Mouse (Mus musculus): Measurements from ENCODE around the gene Iars2. TPM values are rescaled to one million over a fixed set of nuclear protein-coding genes. Genes with fewer than 3 reads are reported as not detected.

Iars2 gene
- polyA plus RNA-seq, 1 experiment from 2014 or later, result 27.3 TPM

DNA sequence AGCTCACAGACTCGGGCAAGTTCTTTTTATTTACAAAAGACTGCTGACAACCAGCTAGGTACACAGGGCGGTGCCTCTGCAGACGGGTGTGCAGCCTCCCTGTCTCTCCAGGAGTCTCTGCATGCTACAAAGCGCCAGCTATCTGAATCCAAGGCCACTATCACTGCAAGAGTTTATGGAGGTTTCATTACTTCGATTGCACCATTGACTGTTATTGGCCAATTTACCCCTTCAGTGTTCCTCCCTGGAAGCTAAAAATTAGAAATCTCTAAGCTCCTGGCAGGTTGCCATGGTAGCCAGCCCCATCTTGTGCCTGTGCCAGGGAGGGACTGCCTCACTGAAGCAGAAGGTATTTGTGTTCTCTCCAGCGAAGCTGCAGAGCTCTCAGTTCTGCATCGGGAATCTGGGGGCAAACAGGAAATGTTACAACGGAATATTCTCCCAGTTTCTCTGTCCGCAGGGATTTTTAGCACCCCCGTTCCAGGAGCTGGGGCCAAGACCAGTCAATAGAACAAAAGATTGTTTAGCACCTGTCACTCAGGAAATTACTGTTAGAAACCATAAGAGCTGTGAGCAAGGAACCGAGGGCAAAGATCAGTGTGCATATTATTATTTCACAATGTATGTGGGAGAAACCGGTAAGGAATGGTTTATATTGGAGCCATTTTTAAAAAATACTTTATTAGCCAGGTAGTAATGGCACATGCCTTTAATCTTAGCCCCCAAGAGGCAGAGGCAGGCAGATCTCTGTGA is 75.9 kb downstream of the Iars2 start:
- H3K4me1 ChIP-seq (replicated peaks; ENCODE audit: control insufficient read depth, insufficient read depth, low read length), result peaks cover 15% of the 10 kb centered on the region
- H3K36me3 ChIP-seq (ENCODE audit: control insufficient read depth, insufficient read depth, low read length), result peaks cover 15% of the 10 kb centered on the region
- H3K27ac ChIP-seq (ENCODE audit: low read length), result no peak overlapping the region
- H3K4me2 ChIP-seq (ENCODE audit: low read depth, low read length), result no peak overlapping the region
- no peaks in the 10 kb centered on the region for H3K27me3 ChIP-seq (ENCODE audit: control insufficient read depth, insufficient read depth, low read depth, low read length)
- WGBS, result 46% methylated on average over 12 of the region's 12 CpGs
- H3K9ac ChIP-seq (ENCODE audit: low read length), result no peak overlapping the region
- H3K4me3 ChIP-seq (ENCODE audit: low read length), result no peak overlapping the region
- no peaks in the 10 kb centered on the region for H3K9me3 ChIP-seq (ENCODE audit: control insufficient read depth, low read length)
- ATAC-seq (ENCODE audit: low read depth), result peak; percentile 45; the same call in 1 of the 2 replicates

GRCm38 (mm10) chr1:185252351-185252750 is 76.8 kb downstream of the Iars2 start:
- Histone ChIP-seq H3K27ac (ENCODE audit: low read length) (no peak overlapping the region), H3K27me3 (ENCODE audit: control insufficient read depth, insufficient read depth, low read depth, low read length) (no peaks in the 10 kb centered on the region), H3K4me1 (replicated peaks; ENCODE audit: control insufficient read depth, insufficient read depth, low read length) (peaks cover 15% of the 10 kb centered on the region), H3K4me2 (ENCODE audit: low read depth, low read length) (no peak overlapping the region), H3K9me3 (ENCODE audit: control insufficient read depth, low read length) (no peaks in the 10 kb centered on the region), H3K36me3 (ENCODE audit: control insufficient read depth, insufficient read depth, low read length) (peaks cover 22% of the 10 kb centered on the region), H3K9ac (ENCODE audit: low read length) (no peak overlapping the region), H3K4me3 (ENCODE audit: low read length) (no peak overlapping the region)
- ATAC-seq (ENCODE audit: low read depth), result no peak
- WGBS, result 63% methylated on average over 3 of the region's 3 CpGs

DNA sequence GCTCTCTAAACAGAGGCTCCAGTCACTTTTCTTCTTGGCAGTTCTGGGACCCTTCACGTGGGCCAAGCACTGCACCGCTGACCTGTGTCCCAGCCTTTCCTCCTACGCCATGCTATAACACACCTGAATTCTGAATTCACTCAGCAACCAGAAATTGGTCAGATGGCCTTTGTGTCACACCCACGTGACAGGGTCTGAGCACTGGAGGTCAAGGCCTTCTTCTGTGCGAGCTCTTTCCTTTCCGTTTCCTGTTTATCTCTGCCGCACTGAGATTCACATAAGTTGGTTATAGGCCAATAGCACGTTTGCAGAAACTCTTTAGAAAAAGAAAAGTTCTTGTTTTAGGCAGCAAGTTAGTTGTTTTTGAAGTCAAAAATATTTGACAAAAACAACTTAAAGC is 80.5 kb downstream of the Iars2 start:
- WGBS, result 62% methylated on average over 8 of the region's 8 CpGs
- H3K4me1 ChIP-seq (replicated peaks; ENCODE audit: control insufficient read depth, insufficient read depth, low read length), result peaks cover 15% of the 10 kb centered on the region
- H3K4me2 ChIP-seq (ENCODE audit: low read depth, low read length), result no peak overlapping the region
- ATAC-seq (ENCODE audit: low read depth), result no peak
- peaks cover 30% of the 10 kb centered on the region for H3K36me3 ChIP-seq (ENCODE audit: control insufficient read depth, insufficient read depth, low read length)
- no peak overlapping the region; the same call in 1 of the 2 replicates for H3K27ac ChIP-seq (ENCODE audit: low read length)
- H3K9me3 ChIP-seq (ENCODE audit: control insufficient read depth, low read length), result no peaks in the 10 kb centered on the region
- H3K9ac ChIP-seq (ENCODE audit: low read length), result no peak overlapping the region
- H3K27me3 ChIP-seq (ENCODE audit: control insufficient read depth, insufficient read depth, low read depth, low read length), result no peaks in the 10 kb centered on the region
- no peak overlapping the region for H3K4me3 ChIP-seq (ENCODE audit: low read length)

DNA sequence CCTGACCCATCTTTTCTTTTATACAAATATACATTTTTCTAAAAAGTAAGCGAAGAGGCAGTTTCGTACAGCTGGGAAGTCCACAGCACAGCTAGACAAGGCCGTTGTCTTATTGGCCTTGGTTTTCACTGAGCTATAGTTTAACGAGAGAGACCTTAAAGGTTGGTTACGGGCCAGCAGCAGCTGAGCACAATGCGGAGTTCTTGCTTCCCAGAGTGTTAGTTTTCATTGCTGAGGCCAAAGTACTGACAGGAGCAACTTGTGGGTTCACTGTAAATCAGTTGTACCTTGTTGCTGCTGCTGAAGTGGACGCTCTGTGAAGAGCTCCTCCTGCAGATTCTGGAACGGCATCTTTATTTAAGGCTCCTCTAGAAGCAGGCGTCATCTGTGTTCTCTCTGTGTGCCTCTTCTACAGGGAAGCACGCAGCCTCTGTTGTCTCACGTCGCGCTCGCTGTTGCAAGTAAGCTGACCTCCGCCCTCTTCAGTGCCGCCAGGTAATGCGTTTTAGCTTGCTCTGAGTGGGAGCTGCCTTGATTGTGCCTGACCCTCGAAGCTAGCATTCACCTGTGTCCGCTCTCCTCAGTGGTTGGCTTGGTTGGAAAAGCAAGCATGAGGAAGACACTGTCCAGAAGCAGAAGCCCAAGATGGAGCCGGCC is 81.6 kb downstream of the Iars2 start:
- H3K27ac ChIP-seq (ENCODE audit: low read length), result no peak overlapping the region
- peaks cover 27% of the 10 kb centered on the region for H3K36me3 ChIP-seq (ENCODE audit: control insufficient read depth, insufficient read depth, low read length)
- WGBS, result 83% methylated on average over 20 of the region's 20 CpGs

DNA sequence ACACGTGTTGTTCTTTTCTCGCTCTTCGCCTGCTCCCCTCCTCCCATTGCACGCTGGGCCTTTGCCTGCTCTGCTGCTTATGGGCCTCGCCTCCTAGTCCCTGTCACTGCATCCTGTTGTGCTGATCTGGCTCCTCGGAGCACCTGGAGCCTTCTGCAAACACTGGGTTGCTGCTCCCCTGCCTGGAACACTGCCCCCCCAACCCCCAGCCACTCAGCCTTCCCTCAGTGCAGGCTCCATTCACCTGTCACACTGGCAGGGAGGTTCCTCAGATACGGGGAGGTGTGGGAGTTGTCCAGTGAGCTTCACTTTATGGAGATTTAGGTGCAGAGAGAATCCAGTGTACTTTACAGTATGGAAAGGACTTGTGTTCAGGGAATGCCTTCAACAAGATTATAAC is 83.7 kb downstream of the Iars2 start:
- H3K9me3 ChIP-seq (ENCODE audit: control insufficient read depth, low read length), result no peaks in the 10 kb centered on the region
- H3K9ac ChIP-seq (ENCODE audit: low read length), result no peak overlapping the region
- 75% methylated on average over 7 of the region's 7 CpGs for WGBS
- H3K36me3 ChIP-seq (ENCODE audit: control insufficient read depth, insufficient read depth, low read length), result peaks cover 18% of the 10 kb centered on the region; the same call in 1 of the 2 replicates
- no peak for ATAC-seq (ENCODE audit: low read depth)
- H3K27me3 ChIP-seq (ENCODE audit: control insufficient read depth, insufficient read depth, low read depth, low read length), result no peaks in the 10 kb centered on the region
- peaks cover 3% of the 10 kb centered on the region; the same call in 1 of the 2 replicates for H3K4me1 ChIP-seq (replicated peaks; ENCODE audit: control insufficient read depth, insufficient read depth, low read length)
- H3K4me2 ChIP-seq (ENCODE audit: low read depth, low read length), result no peak overlapping the region
- H3K4me3 ChIP-seq (ENCODE audit: low read length), result no peak overlapping the region
- H3K27ac ChIP-seq (ENCODE audit: low read length), result no peak overlapping the region

More for the DNA sequence above, 81.6 kb downstream of the Iars2 start:
- no peaks in the 10 kb centered on the region for H3K9me3 ChIP-seq (ENCODE audit: control insufficient read depth, low read length)
- no peak overlapping the region for H3K4me2 ChIP-seq (ENCODE audit: low read depth, low read length)
- peaks cover 9% of the 10 kb centered on the region for H3K4me1 ChIP-seq (replicated peaks; ENCODE audit: control insufficient read depth, insufficient read depth, low read length)
- no peak for ATAC-seq (ENCODE audit: low read depth)
- H3K4me3 ChIP-seq (ENCODE audit: low read length), result no peak overlapping the region
- no peak overlapping the region for H3K9ac ChIP-seq (ENCODE audit: low read length)
- H3K27me3 ChIP-seq (ENCODE audit: control insufficient read depth, insufficient read depth, low read depth, low read length), result no peaks in the 10 kb centered on the region

- WGBS, result 78% methylated on average over 8 of the region's 8 CpGs
- H3K27ac ChIP-seq (ENCODE audit: low read length), result no peak overlapping the region
- H3K4me2 ChIP-seq (ENCODE audit: low read depth, low read length), result no peak overlapping the region
- no peaks in the 10 kb centered on the region for H3K9me3 ChIP-seq (ENCODE audit: control insufficient read depth, low read length)
- H3K27me3 ChIP-seq (ENCODE audit: control insufficient read depth, insufficient read depth, low read depth, low read length), result no peaks in the 10 kb centered on the region
- H3K4me3 ChIP-seq (ENCODE audit: low read length), result no peak overlapping the region
- no peak for ATAC-seq (ENCODE audit: low read depth)
- H3K36me3 ChIP-seq (ENCODE audit: control insufficient read depth, insufficient read depth, low read length), result peaks cover 30% of the 10 kb centered on the region
- no peaks in the 10 kb centered on the region for H3K4me1 ChIP-seq (replicated peaks; ENCODE audit: control insufficient read depth, insufficient read depth, low read length)
- H3K9ac ChIP-seq (ENCODE audit: low read length), result no peak overlapping the region
Observed at GRCm38 (mm10) chr1:185243013-185243412, 86.2 kb downstream of the Iars2 start.

GRCm38 (mm10) chr1:185236530-185236929 is 92.7 kb downstream of the Iars2 start:
- Histone ChIP-seq H3K9me3 (ENCODE audit: control insufficient read depth, low read length) (no peaks in the 10 kb centered on the region), H3K27me3 (ENCODE audit: control insufficient read depth, insufficient read depth, low read depth, low read length) (no peaks in the 10 kb centered on the region), H3K27ac (ENCODE audit: low read length) (no peak overlapping the region), H3K36me3 (ENCODE audit: control insufficient read depth, insufficient read depth, low read length) (peaks cover 23% of the 10 kb centered on the region), H3K4me1 (replicated peaks; ENCODE audit: control insufficient read depth, insufficient read depth, low read length) (0 out of 2 replicates have a peak, but pooled peaks cover 3% of the 10 kb centered on the region), H3K4me3 (ENCODE audit: low read length) (no peak overlapping the region), H3K4me2 (ENCODE audit: low read depth, low read length) (no peak overlapping the region), H3K9ac (ENCODE audit: low read length) (no peak overlapping the region)
- ATAC-seq (ENCODE audit: low read depth), result 0 out of 2 replicates have a peak, but pooled peaks have one; percentile 38
- WGBS, result 83% methylated on average over 4 of the region's 4 CpGs

DNA sequence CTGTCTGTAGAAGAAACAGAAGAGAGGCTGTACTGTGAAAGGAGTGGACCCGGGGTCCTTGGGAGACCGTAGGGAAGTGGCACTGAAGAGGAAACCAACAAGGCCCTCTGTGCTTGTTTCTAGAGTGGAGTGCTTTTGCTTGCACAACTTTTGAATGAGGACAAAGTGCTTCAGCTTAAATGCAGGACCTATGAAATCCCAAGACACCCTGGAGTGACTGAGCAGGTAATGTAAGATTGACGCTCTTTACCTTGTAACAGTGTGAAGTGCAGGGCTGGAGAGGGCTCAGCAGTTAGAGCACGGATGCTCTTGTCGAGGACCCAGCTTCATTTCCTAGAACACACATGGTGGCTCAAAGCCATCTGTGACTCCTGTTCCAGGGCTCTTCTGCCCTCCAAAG is 93.4 kb downstream of the Iars2 start:
- Histone ChIP-seq H3K4me2 (ENCODE audit: low read depth, low read length) (no peak overlapping the region), H3K27ac (ENCODE audit: low read length) (no peak overlapping the region), H3K36me3 (ENCODE audit: control insufficient read depth, insufficient read depth, low read length) (peaks cover 23% of the 10 kb centered on the region), H3K4me1 (replicated peaks; ENCODE audit: control insufficient read depth, insufficient read depth, low read length) (0 out of 2 replicates have a peak, but pooled peaks cover 3% of the 10 kb centered on the region), H3K27me3 (ENCODE audit: control insufficient read depth, insufficient read depth, low read depth, low read length) (no peaks in the 10 kb centered on the region), H3K4me3 (ENCODE audit: low read length) (no peak overlapping the region), H3K9me3 (ENCODE audit: control insufficient read depth, low read length) (no peaks in the 10 kb centered on the region), H3K9ac (ENCODE audit: low read length) (no peak overlapping the region)
- WGBS, result 74% methylated on average over 5 of the region's 5 CpGs
- ATAC-seq (ENCODE audit: low read depth), result peak; percentile 69
